8 mouse cellular contexts compared by ENCODE assay signal in the genomic region with DNA sequence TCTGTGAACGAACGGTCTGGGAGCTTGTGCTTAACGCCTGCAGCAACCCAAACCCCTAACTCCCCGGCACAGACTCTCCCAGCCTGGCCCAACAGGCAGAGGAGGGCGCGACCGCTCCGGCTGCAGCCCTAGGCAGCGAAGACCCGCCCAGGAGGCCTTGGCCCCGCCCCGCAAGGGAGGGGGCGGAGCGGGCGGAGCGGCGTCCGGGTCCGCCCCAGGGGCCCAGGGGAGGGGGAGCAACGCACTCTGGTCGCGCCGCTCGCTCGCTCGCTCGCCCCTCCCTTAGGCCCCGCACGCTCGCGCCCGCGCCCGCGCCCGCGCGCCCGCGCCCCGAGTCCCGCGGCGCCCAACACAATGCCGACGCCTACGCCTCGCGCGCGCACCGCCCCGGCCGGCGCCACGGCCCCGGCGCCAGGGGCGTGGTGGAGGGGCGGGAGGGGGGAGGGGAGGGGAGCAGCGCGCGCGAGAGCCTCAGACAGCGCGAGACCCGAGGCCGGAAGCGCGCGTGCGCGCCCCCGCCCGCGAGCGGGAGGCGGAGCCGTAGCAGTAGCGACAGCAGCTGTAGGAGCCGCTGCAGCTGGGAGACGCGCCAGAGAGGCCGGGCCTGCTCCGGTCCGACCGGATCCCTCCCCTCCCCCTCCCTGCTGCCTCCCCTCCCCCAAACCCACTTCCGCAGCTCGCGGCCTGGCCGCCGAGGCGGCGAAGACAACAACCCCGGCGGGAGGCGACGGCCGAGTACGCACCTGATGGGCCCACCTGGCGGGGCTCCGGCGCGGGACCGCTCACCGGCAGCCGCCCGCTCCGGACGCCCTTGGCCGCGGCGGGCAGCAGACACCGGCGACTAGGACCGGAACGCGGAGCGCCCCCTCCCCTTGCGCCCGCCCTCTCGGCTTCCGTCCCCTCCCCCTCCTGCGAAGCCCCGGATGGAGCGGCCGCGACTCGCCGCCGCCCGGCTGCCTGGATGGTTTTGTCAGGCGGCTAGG. TPM values are rescaled to one million over a fixed set of nuclear protein-coding genes. Genes with fewer than 3 reads are reported as not detected.
A peak's percentile ranks its signal among the peaks of the same experiment; 100 is the strongest.
DNase-seq lines count a peak whose midpoint lies in the region; ATAC-seq lines count a peak whose summit lies in the region.

No protein-coding gene starts in this region.

- H3K9me3 ChIP-seq in intestine, embryonic 14.5 days (ENCODE audit: control insufficient read depth, low read length): no peaks in the 10 kb centered on the region

- WGBS in intestine, embryonic 14.5 days: under 1% methylated on average over 84 of the region's 133 CpGs

- peak; percentile 97 for DNase-seq in adrenal gland, adult (ENCODE audit: inconsistent age in 2 of 2, low spot score in 1 of 2)
- peak; percentile 96 for DNase-seq in embryo, embryonic 10.5 days (ENCODE audit: low spot score)
- peak; percentile 97 for DNase-seq in gastrocnemius, postnatal 14 days
- DNase-seq in intestine, embryonic 14.5 days (ENCODE audit: low spot score): peak; percentile 97
- DNase-seq in left cerebral cortex, postnatal 14 days (ENCODE audit: low spot score in 2 of 2): peak; percentile 94 to 98
- DNase-seq in mesoderm, embryonic 11.5 days (ENCODE audit: low read depth, low spot score): peak; percentile 97
- DNase-seq in right cerebral cortex, postnatal 36 days (ENCODE audit: low spot score in 2 of 2): peak; percentile 94 to 95
- DNase-seq in yolk sac, embryonic 10.5 days (ENCODE audit: low spot score): peak; percentile 95

- H3K4me2 ChIP-seq in intestine, embryonic 14.5 days (ENCODE audit: low read length): peak overlapping the region; percentile 95

- peak overlapping the region; percentile 98 for H3K9ac ChIP-seq in intestine, embryonic 14.5 days (ENCODE audit: low read length)

- ATAC-seq in intestine, embryonic 14.5 days (replicated peaks; ENCODE audit: low FRiP score, low TSS enrichment, low read depth): peak; percentile 92

- H3K4me3 ChIP-seq in intestine, embryonic 14.5 days (ENCODE audit: low read depth, low read length): peak overlapping the region; percentile 95

- H3K27me3 ChIP-seq in intestine, embryonic 14.5 days (replicated peaks; ENCODE audit: control insufficient read depth, insufficient read depth, low read length): no peaks in the 10 kb centered on the region

- H3K27ac ChIP-seq in intestine, embryonic 14.5 days (ENCODE audit: low read depth): peak overlapping the region; percentile 98

- intact Hi-C loops in gastrocnemius, postnatal 14 days (cut with DNase I; ENCODE audit: low total_unique reads): no loop called here
- intact Hi-C loops in left cerebral cortex, postnatal 14 days (cut with DNase I): no loop called here

- peaks cover 38% of the 10 kb centered on the region for H3K4me1 ChIP-seq in intestine, embryonic 14.5 days (replicated peaks; ENCODE audit: control insufficient read depth, insufficient read depth, low read length)

- H3K36me3 ChIP-seq in intestine, embryonic 14.5 days (ENCODE audit: control insufficient read depth, insufficient read depth, low read length): no peaks in the 10 kb centered on the region

RNA-seq across cellular contexts. Expression of gene Zbtb2, which starts 1.0 kb away (rescaled TPM):
- total RNA-seq in gastrocnemius, postnatal 14 days (2021): 1 to 10 TPM; 4.2 to 4.5 TPM
- 13.0 and 14.4 TPM in 2 replicates for polyA plus RNA-seq in intestine, embryonic 14.5 days (2014; fragmentation: Nextera tagmentation; extraction: Ambion mirVana)
- 10 to 100 TPM in 1 of 2 experiments, 1 to 10 TPM in 1; 8.8 to 10.0 TPM for total RNA-seq in left cerebral cortex, postnatal 14 days (2021)

RNA-seq across cellular contexts. Expression of gene Rmnd1, which starts 45.3 kb away (rescaled TPM):
- total RNA-seq in gastrocnemius, postnatal 14 days (2021): 10 to 100 TPM; 27.6 to 28.1 TPM
- polyA plus RNA-seq in intestine, embryonic 14.5 days (2014; fragmentation: Nextera tagmentation; extraction: Ambion mirVana): 52.6 TPM in 2 replicates
- 10 to 100 TPM; 31.1 to 40.9 TPM for total RNA-seq in left cerebral cortex, postnatal 14 days (2021)

RNA-seq across cellular contexts. Expression of gene Armt1, which starts 45.4 kb away (rescaled TPM):
- total RNA-seq in gastrocnemius, postnatal 14 days (2021): 1 to 10 TPM; 9.4 TPM
- polyA plus RNA-seq in intestine, embryonic 14.5 days (2014; fragmentation: Nextera tagmentation; extraction: Ambion mirVana): 18.5 and 20.4 TPM in 2 replicates
- 10 to 100 TPM; 16.2 to 18.5 TPM for total RNA-seq in left cerebral cortex, postnatal 14 days (2021)

Comparison
In these comparisons a context has a peak if more than half of its experiments do, and no peak if none do; other contexts are left out.
1. Peak in every context shown above with its lines: DNase-seq, ATAC-seq, H3K4me3 ChIP-seq and H3K27ac ChIP-seq.